In genomic region chr9:65021887-65022579, GRCm38 (mm10) we compare ENCODE assay signal across 9 mouse cellular contexts. TPM values are rescaled to one million over a fixed set of nuclear protein-coding genes. Genes with fewer than 3 reads are reported as not detected.
DNase-seq lines count a peak whose midpoint lies in the region; ATAC-seq and TF ChIP-seq lines count a peak whose summit lies in the region.
"Had no signal": no experiment of that assay in that cellular context is flagged by ENCODE, and none has a peak within 500 bp of the region (broad histone marks: within the 10 kb centered on the region; RNA-seq: fewer than 3 reads in every experiment).

No protein-coding gene starts in this region.

- intact Hi-C loops in left cerebral cortex, postnatal 4 days (cut with DNase I): no loop called here
- intact Hi-C loops in left cerebral cortex, postnatal 36 days (cut with DNase I): no loop called here

- peak overlapping the region; percentile 86 for H3K27ac ChIP-seq in heart, embryonic 13.5 days (replicated peaks)
- H3K27ac ChIP-seq in ES-Bruce4 (ENCODE audit: insufficient read depth, low read length): no peak overlapping the region
- peak overlapping the region; percentile 71 for H3K27ac ChIP-seq in forebrain, embryonic 11.5 days (ENCODE audit: low read depth, low read length)
- peak overlapping the region; percentile 79 for H3K27ac ChIP-seq in liver, embryonic 13.5 days

- H3K27me3 ChIP-seq in heart, embryonic 13.5 days (replicated peaks): 0 out of 2 replicates have a peak, but pooled peaks cover 2% of the 10 kb centered on the region
- H3K27me3 ChIP-seq in ES-Bruce4 (ENCODE audit: control insufficient read depth, insufficient read depth, low read length, poor library complexity, severe bottlenecking): no peaks in the 10 kb centered on the region
- 0 out of 2 replicates have a peak, but pooled peaks cover 3% of the 10 kb centered on the region for H3K27me3 ChIP-seq in forebrain, embryonic 11.5 days (ENCODE audit: control insufficient read depth, insufficient read depth, low read length)
- H3K27me3 ChIP-seq in liver, embryonic 13.5 days: no peaks in the 10 kb centered on the region
- H3K27me3 ChIP-seq: Patski had no signal

- WGBS in heart, embryonic 13.5 days: 22% methylated on average over 9 of the region's 9 CpGs
- WGBS in forebrain, embryonic 11.5 days: 17% methylated on average over 9 of the region's 9 CpGs
- 22% methylated on average over 9 of the region's 9 CpGs for WGBS in liver, embryonic 13.5 days (ENCODE audit: insufficient replicate concordance)

- no peak for TF ChIP-seq EP300 in ES-Bruce4 (IDR thresholded peaks at IDR 0.05; ENCODE audit: insufficient read depth, low read depth, low read length)

- H3K36me3 ChIP-seq in heart, embryonic 13.5 days: no peaks in the 10 kb centered on the region
- H3K36me3 ChIP-seq in ES-Bruce4 (ENCODE audit: control insufficient read depth, insufficient read depth, low read length, poor library complexity, severe bottlenecking): no peaks in the 10 kb centered on the region
- no peaks in the 10 kb centered on the region for H3K36me3 ChIP-seq in forebrain, embryonic 11.5 days (ENCODE audit: control insufficient read depth, insufficient read depth, low read length)
- H3K36me3 ChIP-seq in liver, embryonic 13.5 days: no peaks in the 10 kb centered on the region

- H3K9me3 ChIP-seq in heart, embryonic 13.5 days: no peaks in the 10 kb centered on the region
- no peaks in the 10 kb centered on the region for H3K9me3 ChIP-seq in ES-Bruce4 (replicated peaks; ENCODE audit: control insufficient read depth, insufficient read depth, low read length, poor library complexity, severe bottlenecking)
- H3K9me3 ChIP-seq in forebrain, embryonic 11.5 days (ENCODE audit: control insufficient read depth, low read length): no peaks in the 10 kb centered on the region
- no peaks in the 10 kb centered on the region for H3K9me3 ChIP-seq in liver, embryonic 13.5 days (replicated peaks)

- TF ChIP-seq CTCF in ES-Bruce4 (IDR thresholded peaks at IDR 0.05; ENCODE audit: low read depth, low read length): no peak

- H3K4me3 ChIP-seq in heart, embryonic 13.5 days: peak overlapping the region; percentile 100
- peak overlapping the region; percentile 50 for H3K4me3 ChIP-seq in ES-Bruce4 (ENCODE audit: low read depth, low read length)
- peak overlapping the region; percentile 69 for H3K4me3 ChIP-seq in forebrain, embryonic 11.5 days (ENCODE audit: low read depth, low read length)
- H3K4me3 ChIP-seq in liver, embryonic 13.5 days (replicated peaks): peak overlapping the region; percentile 92

- TF ChIP-seq POLR2A in ES-Bruce4 (IDR thresholded peaks at IDR 0.05; ENCODE audit: insufficient read depth, low read length): no peak

- peaks cover 47% of the 10 kb centered on the region for H3K4me1 ChIP-seq in heart, embryonic 13.5 days
- no peaks in the 10 kb centered on the region for H3K4me1 ChIP-seq in ES-Bruce4 (ENCODE audit: control insufficient read depth, insufficient read depth, low read length)
- peaks cover 17% of the 10 kb centered on the region for H3K4me1 ChIP-seq in forebrain, embryonic 11.5 days (replicated peaks; ENCODE audit: control insufficient read depth, insufficient read depth, low read length)
- peaks cover 53% of the 10 kb centered on the region for H3K4me1 ChIP-seq in liver, embryonic 13.5 days (replicated peaks)

- peak overlapping the region; percentile 98 for H3K9ac ChIP-seq in heart, embryonic 13.5 days
- H3K9ac ChIP-seq in ES-Bruce4 (ENCODE audit: low read depth, poor library complexity, severe bottlenecking): peak overlapping the region; percentile 81
- H3K9ac ChIP-seq in forebrain, embryonic 11.5 days (ENCODE audit: low read length): peak overlapping the region; percentile 87
- peak overlapping the region; percentile 66 for H3K9ac ChIP-seq in liver, embryonic 13.5 days

- H3K4me2 ChIP-seq in heart, embryonic 13.5 days: peak overlapping the region; percentile 94
- peak overlapping the region; percentile 80 for H3K4me2 ChIP-seq in forebrain, embryonic 11.5 days (ENCODE audit: low read depth, low read length, severe bottlenecking)
- peak overlapping the region; percentile 87 for H3K4me2 ChIP-seq in liver, embryonic 13.5 days

- no peak for ATAC-seq in heart, embryonic 13.5 days (ENCODE audit: extremely low read depth, insufficient number of reproducible peaks, low FRiP score, low TSS enrichment)
- ATAC-seq in forebrain, embryonic 11.5 days (replicated peaks; ENCODE audit: low FRiP score): no peak
- ATAC-seq in liver, embryonic 13.5 days (ENCODE audit: low read depth): no peak

- DNase-seq in heart, adult 11 months: no peak
- no peak for DNase-seq in forebrain, embryonic 11.5 days (ENCODE audit: low spot score)
- DNase-seq in liver, embryonic 13.5 days: no peak
- DNase-seq in ovary, postnatal 10 days (ENCODE audit: low spot score): no peak
- DNase-seq in left cerebral cortex, postnatal 4 days: no peak
- DNase-seq in left cerebral cortex, postnatal 36 days (ENCODE audit: low spot score in 2 of 2): no peak

RNA-seq across cellular contexts. Expression of gene Hacd3, which starts 0.5 kb away (rescaled TPM):
- 51.7 and 52.9 TPM in 2 replicates for polyA plus RNA-seq in heart, embryonic 13.5 days (2015; fragmentation: Nextera tagmentation; extraction: Ambion mirVana)
- polyA plus RNA-seq in ES-Bruce4 (2011; ENCODE audit: insufficient read depth, insufficient read length, low read depth, missing spikeins): 31.2 and 31.6 TPM in 2 replicates
- polyA plus RNA-seq in forebrain, embryonic 11.5 days (2014; fragmentation: Nextera tagmentation; extraction: Ambion mirVana): 111 and 120 TPM in 2 replicates
- 55.7 and 69.5 TPM in 2 replicates for polyA plus RNA-seq in liver, embryonic 13.5 days (2015; fragmentation: Nextera tagmentation; extraction: Ambion mirVana)
- 100 to 1,000 TPM; 130 to 140 TPM for total RNA-seq in left cerebral cortex, postnatal 4 days (2021)
- 100 to 1,000 TPM; 152 to 157 TPM for total RNA-seq in left cerebral cortex, postnatal 36 days (2021)

RNA-seq across cellular contexts. Expression of gene Dpp8, which starts 10.2 kb away (rescaled TPM):
- polyA plus RNA-seq in heart, embryonic 13.5 days (2015; fragmentation: Nextera tagmentation; extraction: Ambion mirVana): 26.1 and 28.0 TPM in 2 replicates
- polyA plus RNA-seq in ES-Bruce4 (2011; ENCODE audit: insufficient read depth, insufficient read length, low read depth, missing spikeins): 44.5 and 45.2 TPM in 2 replicates
- 43.9 and 44.8 TPM in 2 replicates for polyA plus RNA-seq in forebrain, embryonic 11.5 days (2014; fragmentation: Nextera tagmentation; extraction: Ambion mirVana)
- polyA plus RNA-seq in liver, embryonic 13.5 days (2015; fragmentation: Nextera tagmentation; extraction: Ambion mirVana): 16.3 and 21.2 TPM in 2 replicates
- total RNA-seq in left cerebral cortex, postnatal 4 days (2021): 100 to 1,000 TPM; 115 to 116 TPM
- 100 to 1,000 TPM; 153 to 164 TPM for total RNA-seq in left cerebral cortex, postnatal 36 days (2021)

Comparison
In these comparisons a context has a peak if more than half of its experiments do, and no peak if none do; other contexts are left out.
1. H3K4me3 ChIP-seq: peak in every context shown above with its lines; median percentile 100 in heart, embryonic 13.5 days; 92 in liver, embryonic 13.5 days; 69 in forebrain, embryonic 11.5 days; 50 in ES-Bruce4.